Mouse (Mus musculus) liver, embryonic 15.5 days (tissue): ENCODE results near the gene Hoxc5. TPM values are rescaled to one million over a fixed set of nuclear protein-coding genes. Genes with fewer than 3 reads are reported as not detected.

Experiments used
- ATAC-seq: fragments of 200-750 bp; cut with Nextera tagmentation; 2 replicates; pipeline ENCODE4 v1.8.0; 2017; ENCODE audit warnings: moderate number of reproducible peaks, mild to moderate bottlenecking, moderate library complexity; ENCODE audit not compliant: insufficient read depth
- H3K27ac ChIP-seq: fragments of 300-500 bp; sonication (generic); replicated peaks from 2 replicates; pipeline ENCODE4 v1.5.1; 2015; ENCODE audit warnings: mild to moderate bottlenecking, inconsistent platforms
- H3K27me3 ChIP-seq: fragments of 300-500 bp; sonication (generic); 2 replicates; pipeline ENCODE4 v1.6.1; 2015; ENCODE audit warnings: mild to moderate bottlenecking, inconsistent platforms
- H3K36me3 ChIP-seq: fragments of 300-500 bp; sonication (generic); replicated peaks from 2 replicates; pipeline ENCODE4 v1.6.1; 2015; ENCODE audit warnings: moderate library complexity, mild to moderate bottlenecking, inconsistent platforms
- H3K4me1 ChIP-seq: fragments of 300-500 bp; sonication (generic); replicated peaks from 2 replicates; pipeline ENCODE4 v1.6.1; 2015; ENCODE audit warnings: inconsistent platforms
- H3K4me2 ChIP-seq: fragments of 300-500 bp; sonication (generic); 2 replicates; pipeline ENCODE4 v1.6.1; 2015; ENCODE audit warnings: moderate library complexity, mild to moderate bottlenecking, inconsistent platforms
- H3K4me3 ChIP-seq: fragments of 300-500 bp; sonication (generic); replicated peaks from 2 replicates; pipeline ENCODE4 v1.5.1; 2015; ENCODE audit warnings: mild to moderate bottlenecking, inconsistent platforms
- H3K9ac ChIP-seq: fragments of 300-500 bp; sonication (generic); 2 replicates; pipeline ENCODE4 v1.6.1; 2015; ENCODE audit warnings: moderate library complexity, mild to moderate bottlenecking, inconsistent platforms
- H3K9me3 ChIP-seq: fragments of 300-500 bp; sonication (generic); replicated peaks from 2 replicates; pipeline ENCODE4 v1.6.1; 2016; ENCODE audit warnings: inconsistent platforms
- WGBS: fragments of 180-500 bp; shearing (Covaris S2); methylation state at CpG from one replicate; pipeline ENCODE4 v1.1.7; 2015; ENCODE audit warnings: mixed read lengths; ENCODE audit not compliant: insufficient replicate concordance; 5-methylcytosine and 5-hydroxymethylcytosine counted together
- polyA plus RNA-seq: library from polyadenylated mRNA; unstranded; fragments of >200 nt; fragmentation: Nextera tagmentation; extraction: Ambion mirVana; gene quantifications from 2 replicates; pipeline ENCODE4 v1.2.1, GENCODE M21; 2015

Gene Hoxc5
- polyA plus RNA-seq: 0.10 and 0.22 TPM in 2 replicates

GRCm38 (mm10) chr15:102967312-102967510, at the start of gene Hoxc5:
TSS of gene Hoxc5 (plus strand) at chr15:102967443.
- H3K27me3 ChIP-seq: peaks cover 99% of the 10 kb centered on the region
- 4% methylated on average over 12 of the region's 12 CpGs for WGBS

GRCm38 (mm10) chr15:102917972-102918572, 49.2 kb upstream of the Hoxc5 start:
- Histone ChIP-seq H3K36me3 (no peaks in the 10 kb centered on the region), H3K27me3 (peaks cover 95% of the 10 kb centered on the region), H3K9me3 (no peaks in the 10 kb centered on the region), H3K4me1 (no peaks in the 10 kb centered on the region), H3K9ac (no peak overlapping the region), H3K4me2 (no peak overlapping the region), H3K4me3 (no peak overlapping the region), H3K27ac (no peak overlapping the region)
- ATAC-seq: no peak
- 3% methylated on average over 20 of the region's 20 CpGs for WGBS

More at GRCm38 (mm10) chr15:102967312-102967510, at the start of gene Hoxc5:
- H3K4me2 ChIP-seq: no peak within 1 kb of the TSS
- ATAC-seq: no peak
- H3K9ac ChIP-seq: no peak within 1 kb of the TSS
- H3K4me3 ChIP-seq: no peak within 1 kb of the TSS
- no peak within 1 kb of the TSS for H3K27ac ChIP-seq
- no peaks in the 10 kb centered on the region for H3K9me3 ChIP-seq
- no peaks in the 10 kb centered on the region for H3K36me3 ChIP-seq
- H3K4me1 ChIP-seq: no peaks in the 10 kb centered on the region; the same call in 1 of the 2 replicates

- H3K4me3 ChIP-seq: no peak overlapping the region
- WGBS: 3% methylated on average over 7 of the region's 7 CpGs
- H3K36me3 ChIP-seq: no peaks in the 10 kb centered on the region
- ATAC-seq: no peak
- no peak overlapping the region for H3K27ac ChIP-seq
- H3K4me1 ChIP-seq: no peaks in the 10 kb centered on the region
- no peak overlapping the region for H3K9ac ChIP-seq
- H3K4me2 ChIP-seq: no peak overlapping the region
- peaks cover 95% of the 10 kb centered on the region for H3K27me3 ChIP-seq
- H3K9me3 ChIP-seq: no peaks in the 10 kb centered on the region
Measured at GRCm38 (mm10) chr15:102918611-102919265, 48.5 kb upstream of the Hoxc5 start.

- Histone ChIP-seq H3K27me3 (peaks cover 96% of the 10 kb centered on the region), H3K4me3 (no peak overlapping the region), H3K4me2 (no peak overlapping the region), H3K36me3 (no peaks in the 10 kb centered on the region), H3K27ac (no peak overlapping the region), H3K9ac (no peak overlapping the region), H3K4me1 (no peaks in the 10 kb centered on the region), H3K9me3 (no peaks in the 10 kb centered on the region)
- ATAC-seq: no peak
- 4% methylated on average over 12 of the region's 12 CpGs for WGBS
Measured at GRCm38 (mm10) chr15:102919336-102920180, 47.7 kb upstream of the Hoxc5 start.

- ATAC-seq: no peak
- Histone ChIP-seq H3K36me3 (no peaks in the 10 kb centered on the region), H3K4me3 (no peak overlapping the region), H3K27ac (no peak overlapping the region), H3K9ac (no peak overlapping the region), H3K9me3 (no peaks in the 10 kb centered on the region), H3K27me3 (peaks cover 97% of the 10 kb centered on the region), H3K4me2 (no peak overlapping the region), H3K4me1 (no peaks in the 10 kb centered on the region)
- 3% methylated on average over 18 of the region's 20 CpGs for WGBS
Measured at GRCm38 (mm10) chr15:102920619-102921018, 46.6 kb upstream of the Hoxc5 start.

- Histone ChIP-seq H3K36me3 (no peaks in the 10 kb centered on the region), H3K9ac (no peak within 1 kb of the TSS), H3K9me3 (no peaks in the 10 kb centered on the region), H3K4me1 (no peaks in the 10 kb centered on the region), H3K27ac (no peak within 1 kb of the TSS), H3K4me2 (no peak within 1 kb of the TSS), H3K4me3 (no peak within 1 kb of the TSS), H3K27me3 (peaks cover 97% of the 10 kb centered on the region)
- 3% methylated on average over 79 of the region's 88 CpGs for whole genome bisulfite sequencing
- no peak for ATAC-seq
Measured at GRCm38 (mm10) chr15:102921053-102922011, 45.9 kb upstream of the Hoxc5 start, which contains the start of gene Hoxc13. TSS of gene Hoxc13 (plus strand) at chr15:102921103.

GRCm38 (mm10) chr15:102922012-102922362, 45.3 kb upstream of the Hoxc5 start:
- Histone ChIP-seq H3K27me3 (peaks cover 97% of the 10 kb centered on the region), H3K4me3 (no peak overlapping the region), H3K27ac (no peak overlapping the region), H3K4me1 (no peaks in the 10 kb centered on the region), H3K9ac (no peak overlapping the region), H3K9me3 (no peaks in the 10 kb centered on the region), H3K4me2 (no peak overlapping the region), H3K36me3 (no peaks in the 10 kb centered on the region)
- WGBS: 0% methylated on average over 24 of the region's 24 CpGs
- no peak for ATAC-seq

- Histone ChIP-seq H3K4me2 (no peak overlapping the region), H3K36me3 (no peaks in the 10 kb centered on the region), H3K27me3 (peaks cover 97% of the 10 kb centered on the region), H3K9me3 (no peaks in the 10 kb centered on the region), H3K27ac (no peak overlapping the region), H3K4me1 (no peaks in the 10 kb centered on the region), H3K4me3 (no peak overlapping the region), H3K9ac (no peak overlapping the region)
- ATAC-seq: no peak
- 10% methylated on average over 6 of the region's 6 CpGs for WGBS
Measured at GRCm38 (mm10) chr15:102922636-102923500, 44.4 kb upstream of the Hoxc5 start.

GRCm38 (mm10) chr15:102927032-102927645, 40.1 kb upstream of the Hoxc5 start:
- no peak overlapping the region for H3K4me3 ChIP-seq
- no peak overlapping the region for H3K27ac ChIP-seq
- no peaks in the 10 kb centered on the region for H3K36me3 ChIP-seq
- 2% methylated on average over 40 of the region's 40 CpGs for WGBS
- peaks cover 97% of the 10 kb centered on the region for H3K27me3 ChIP-seq
- H3K9ac ChIP-seq: no peak overlapping the region
- ATAC-seq: no peak
- H3K4me2 ChIP-seq: no peak overlapping the region
- H3K9me3 ChIP-seq: no peaks in the 10 kb centered on the region
- no peaks in the 10 kb centered on the region for H3K4me1 ChIP-seq
